Mouse (Mus musculus): ENCODE measurements around the gene Gm7879. TPM values are rescaled to one million over a fixed set of nuclear protein-coding genes. Genes with fewer than 3 reads are reported as not detected.

Gm7879 gene
- polyA plus RNA-seq, 1 experiment from 2014 or later = not detected

- Histone ChIP-seq H3K4me1 (no peaks in the 10 kb centered on the region), H3K27me3 (no peaks in the 10 kb centered on the region), H3K9ac (no peak overlapping the region), H3K4me2 (replicated peaks) (no peak overlapping the region), H3K36me3 (no peaks in the 10 kb centered on the region), H3K9me3 (replicated peaks) (no peaks in the 10 kb centered on the region), H3K4me3 (no peak overlapping the region), H3K27ac (no peak overlapping the region)
- ATAC-seq (ENCODE audit: low FRiP score) = no peak
- WGBS = 89% methylated on average over 3 of the region's 3 CpGs
Observed at GRCm38 (mm10) chr5:43904685-43905084, 8.3 kb upstream of the Gm7879 start.

- no peak for ATAC-seq (ENCODE audit: low FRiP score)
- Histone ChIP-seq H3K4me1 (no peaks in the 10 kb centered on the region), H3K36me3 (no peaks in the 10 kb centered on the region), H3K4me2 (replicated peaks) (no peak overlapping the region), H3K9ac (no peak overlapping the region), H3K27me3 (no peaks in the 10 kb centered on the region), H3K9me3 (replicated peaks) (no peaks in the 10 kb centered on the region), H3K27ac (no peak overlapping the region), H3K4me3 (no peak overlapping the region)
- WGBS = 61% methylated on average over 9 of the region's 9 CpGs
Observed at GRCm38 (mm10) chr5:43909213-43909612, 3.7 kb upstream of the Gm7879 start.

GRCm38 (mm10) chr5:43910006-43910405 lies 2.9 kb upstream of the Gm7879 start:
- no peaks in the 10 kb centered on the region for H3K27me3 ChIP-seq
- no peaks in the 10 kb centered on the region for H3K4me1 ChIP-seq
- no peak for ATAC-seq (ENCODE audit: low FRiP score)
- H3K9ac ChIP-seq = no peak overlapping the region
- H3K4me3 ChIP-seq = no peak overlapping the region
- H3K9me3 ChIP-seq (replicated peaks) = no peaks in the 10 kb centered on the region
- H3K27ac ChIP-seq = no peak overlapping the region
- no peaks in the 10 kb centered on the region for H3K36me3 ChIP-seq
- 92% methylated on average over 6 of the region's 6 CpGs for WGBS
- no peak overlapping the region for H3K4me2 ChIP-seq (replicated peaks)

- H3K27me3 ChIP-seq = no peaks in the 10 kb centered on the region
- no peaks in the 10 kb centered on the region for H3K36me3 ChIP-seq
- H3K4me2 ChIP-seq (replicated peaks) = no peak overlapping the region
- ATAC-seq (ENCODE audit: low FRiP score) = no peak
- no peak overlapping the region for H3K4me3 ChIP-seq
- no peaks in the 10 kb centered on the region for H3K9me3 ChIP-seq (replicated peaks)
- WGBS = 94% methylated on average over 4 of the region's 4 CpGs
- no peaks in the 10 kb centered on the region for H3K4me1 ChIP-seq
- no peak overlapping the region for H3K27ac ChIP-seq
- no peak overlapping the region for H3K9ac ChIP-seq
Observed at GRCm38 (mm10) chr5:43915261-43915886, 2.4 kb downstream of the Gm7879 start.

- WGBS = 87% methylated on average over 11 of the region's 11 CpGs
- Histone ChIP-seq H3K27ac (no peak overlapping the region), H3K27me3 (no peaks in the 10 kb centered on the region), H3K4me1 (no peaks in the 10 kb centered on the region), H3K36me3 (no peaks in the 10 kb centered on the region), H3K4me3 (no peak overlapping the region), H3K9me3 (replicated peaks) (no peaks in the 10 kb centered on the region), H3K9ac (no peak overlapping the region), H3K4me2 (replicated peaks) (no peak overlapping the region)
- no peak for ATAC-seq (ENCODE audit: low FRiP score)
Observed at GRCm38 (mm10) chr5:43921877-43922276, 8.9 kb downstream of the Gm7879 start.

GRCm38 (mm10) chr5:43923933-43924332 lies 11.0 kb downstream of the Gm7879 start:
- H3K4me1 ChIP-seq = no peaks in the 10 kb centered on the region
- H3K36me3 ChIP-seq = no peaks in the 10 kb centered on the region
- H3K9ac ChIP-seq = no peak overlapping the region
- H3K4me2 ChIP-seq (replicated peaks) = no peak overlapping the region
- no peaks in the 10 kb centered on the region for H3K9me3 ChIP-seq (replicated peaks)
- no peak overlapping the region for H3K27ac ChIP-seq
- H3K4me3 ChIP-seq = no peak overlapping the region
- WGBS = 32% methylated on average over 4 of the region's 4 CpGs
- no peaks in the 10 kb centered on the region for H3K27me3 ChIP-seq
- ATAC-seq (ENCODE audit: low FRiP score) = no peak

- H3K27me3 ChIP-seq = no peaks in the 10 kb centered on the region
- no peaks in the 10 kb centered on the region for H3K9me3 ChIP-seq (replicated peaks)
- ATAC-seq (ENCODE audit: low FRiP score) = no peak
Observed at GRCm38 (mm10) chr5:43927729-43928128, 14.8 kb downstream of the Gm7879 start.

GRCm38 (mm10) chr5:43933269-43933668 lies 20.3 kb downstream of the Gm7879 start:
- no peak overlapping the region for H3K9ac ChIP-seq
- no peaks in the 10 kb centered on the region for H3K27me3 ChIP-seq
- WGBS = 57% methylated on average over 2 of the region's 2 CpGs
- no peak overlapping the region for H3K4me3 ChIP-seq
- no peaks in the 10 kb centered on the region for H3K4me1 ChIP-seq
- H3K4me2 ChIP-seq (replicated peaks) = no peak overlapping the region
- no peak overlapping the region for H3K27ac ChIP-seq
- ATAC-seq (ENCODE audit: low FRiP score) = no peak
- no peaks in the 10 kb centered on the region for H3K36me3 ChIP-seq
- H3K9me3 ChIP-seq (replicated peaks) = no peaks in the 10 kb centered on the region

More at GRCm38 (mm10) chr5:43927729-43928128, 14.8 kb downstream of the Gm7879 start:
- no peak overlapping the region for H3K9ac ChIP-seq
- H3K4me3 ChIP-seq = no peak overlapping the region
- no peaks in the 10 kb centered on the region for H3K4me1 ChIP-seq
- H3K4me2 ChIP-seq (replicated peaks) = no peak overlapping the region
- H3K36me3 ChIP-seq = no peaks in the 10 kb centered on the region
- H3K27ac ChIP-seq = no peak overlapping the region

GRCm38 (mm10) chr5:43947330-43947977 lies 34.5 kb downstream of the Gm7879 start:
- Histone ChIP-seq H3K4me2 (replicated peaks) (peak overlapping the region; percentile 77), H3K27me3 (peaks cover 6% of the 10 kb centered on the region; the same call in 1 of the 2 replicates), H3K9ac (no peak overlapping the region), H3K4me1 (peaks cover 17% of the 10 kb centered on the region), H3K4me3 (peak overlapping the region; percentile 27; the same call in 1 of the 2 replicates), H3K9me3 (replicated peaks) (no peaks in the 10 kb centered on the region), H3K27ac (no peak overlapping the region), H3K36me3 (no peaks in the 10 kb centered on the region)
- ATAC-seq (ENCODE audit: low FRiP score) = peak; percentile 49
- WGBS = 41% methylated on average over 9 of the region's 9 CpGs

- 3% methylated on average over 27 of the region's 27 CpGs for WGBS
- Histone ChIP-seq H3K27ac (no peak overlapping the region), H3K4me1 (peaks cover 17% of the 10 kb centered on the region), H3K27me3 (peaks cover 6% of the 10 kb centered on the region; the same call in 1 of the 2 replicates), H3K9ac (no peak overlapping the region; the same call in 1 of the 2 replicates), H3K4me2 (replicated peaks) (peak overlapping the region; percentile 77), H3K4me3 (peak overlapping the region; percentile 27), H3K36me3 (no peaks in the 10 kb centered on the region), H3K9me3 (replicated peaks) (no peaks in the 10 kb centered on the region)
- peak; percentile 91 for ATAC-seq (ENCODE audit: low FRiP score)
Observed at GRCm38 (mm10) chr5:43948111-43948743, 35.3 kb downstream of the Gm7879 start.

GRCm38 (mm10) chr5:43948748-43949275 lies 35.9 kb downstream of the Gm7879 start:
- Histone ChIP-seq H3K4me3 (no peak overlapping the region; the same call in 1 of the 2 replicates), H3K4me1 (peaks cover 17% of the 10 kb centered on the region), H3K36me3 (no peaks in the 10 kb centered on the region), H3K27ac (no peak overlapping the region), H3K4me2 (replicated peaks) (peak overlapping the region; percentile 77), H3K9me3 (replicated peaks) (no peaks in the 10 kb centered on the region), H3K27me3 (peaks cover 6% of the 10 kb centered on the region; the same call in 1 of the 2 replicates), H3K9ac (no peak overlapping the region)
- WGBS = 4% methylated on average over 8 of the region's 8 CpGs
- ATAC-seq (ENCODE audit: low FRiP score) = peak; percentile 14; the same call in 1 of the 2 replicates

- no peak overlapping the region for H3K27ac ChIP-seq
- no peaks in the 10 kb centered on the region for H3K27me3 ChIP-seq
- no peak overlapping the region for H3K4me3 ChIP-seq
- no peak overlapping the region for H3K9ac ChIP-seq
- 91% methylated on average over 1 of the region's 1 CpGs for WGBS
- no peaks in the 10 kb centered on the region for H3K9me3 ChIP-seq (replicated peaks)
- no peaks in the 10 kb centered on the region for H3K36me3 ChIP-seq
- peaks cover 7% of the 10 kb centered on the region for H3K4me1 ChIP-seq
- no peak overlapping the region for H3K4me2 ChIP-seq (replicated peaks)
- ATAC-seq (ENCODE audit: low FRiP score) = no peak
Observed at GRCm38 (mm10) chr5:43953241-43953640, 40.3 kb downstream of the Gm7879 start.
